Mouse (Mus musculus): ENCODE measurements at regions not wholly inside any gene's neighbourhood (a gene's known extent, or its start where the extent isn't known, plus 50 kb on each side); places are given as distances from the start of the nearest gene placed in this dataset.

GRCm38 (mm10) chr10:118960076-118960475, 90.1 kb upstream of the Dyrk2 start:
- TF ChIP-seq CTCF (IDR thresholded peaks at IDR 0.05; ENCODE audit: extremely low read depth, insufficient read depth, insufficient read length, insufficient replicate concordance) (no peak), POLR2A (IDR thresholded peaks at IDR 0.05; ENCODE audit: low read depth, low read length) (no peak)
